Mouse (Mus musculus) layer of hippocampus, adult 9-10 months (tissue): ENCODE measurements around the gene Lemd2.

Experiments
- DNase-seq: peaks from one replicate; pipeline ENCODE4 v3.0.0; 2022; ENCODE audit warnings: low spot score

Lemd2 gene

DNA sequence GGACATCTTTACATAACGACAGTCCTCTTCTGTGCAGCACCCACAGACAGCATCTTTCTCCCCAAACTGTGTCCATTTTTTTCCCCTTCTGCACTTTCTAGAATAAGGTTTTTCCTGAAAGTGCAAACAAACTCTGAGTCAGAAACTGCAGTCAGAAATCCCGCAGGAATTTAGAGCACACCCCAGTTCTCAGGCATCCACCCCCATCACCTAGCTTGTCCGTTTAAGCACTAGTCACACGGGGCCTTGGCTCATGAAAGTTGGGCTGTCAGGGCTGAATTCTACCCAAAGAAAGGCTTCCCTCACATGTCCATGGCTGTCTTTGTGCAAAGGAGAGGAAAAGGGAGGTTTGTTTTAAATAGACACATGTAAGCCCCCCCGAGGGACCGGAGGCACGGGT, 23.0 kb upstream of the Lemd2 start:
- DNase-seq, result no peak

DNA sequence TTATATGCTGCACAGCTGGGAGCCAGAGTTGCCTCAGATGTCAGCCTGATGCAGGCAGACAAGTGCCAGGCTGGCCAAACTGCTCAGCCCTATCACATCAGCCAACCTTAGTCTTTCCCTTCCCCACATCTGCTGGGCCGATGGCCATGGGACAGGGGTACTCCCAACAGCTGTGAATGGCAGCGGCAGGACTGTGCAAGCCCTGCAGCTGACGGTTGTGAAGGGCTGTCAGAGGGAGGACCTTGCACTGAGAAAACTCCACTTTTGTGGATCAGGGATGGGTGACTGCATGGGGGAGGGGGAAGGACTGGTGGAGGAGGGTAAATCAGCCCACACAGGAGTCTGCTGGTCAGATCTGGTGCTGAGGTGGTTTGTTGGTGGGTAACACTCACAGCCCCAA, 22.4 kb upstream of the Lemd2 start:
- DNase-seq, result no peak

DNA sequence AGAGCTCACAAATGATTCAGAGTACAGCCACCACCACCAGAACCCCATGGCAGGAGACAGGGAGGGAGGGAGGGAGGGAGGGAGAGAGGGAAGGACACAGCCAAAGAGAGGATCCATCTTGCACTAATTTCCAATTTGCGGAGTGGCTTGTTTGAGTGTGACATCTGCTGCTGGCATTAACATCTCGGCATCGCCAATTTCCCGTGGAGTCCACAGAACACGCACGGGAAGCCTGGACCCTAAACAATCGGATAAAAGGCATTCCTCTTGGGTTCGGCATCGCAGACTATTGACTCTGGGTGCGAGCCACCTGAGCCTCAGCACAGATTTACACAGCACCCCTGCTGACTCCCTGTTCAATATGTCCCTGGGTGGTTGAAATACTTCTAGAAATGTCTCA, 21.5 kb upstream of the Lemd2 start:
- DNase-seq, result no peak

DNA sequence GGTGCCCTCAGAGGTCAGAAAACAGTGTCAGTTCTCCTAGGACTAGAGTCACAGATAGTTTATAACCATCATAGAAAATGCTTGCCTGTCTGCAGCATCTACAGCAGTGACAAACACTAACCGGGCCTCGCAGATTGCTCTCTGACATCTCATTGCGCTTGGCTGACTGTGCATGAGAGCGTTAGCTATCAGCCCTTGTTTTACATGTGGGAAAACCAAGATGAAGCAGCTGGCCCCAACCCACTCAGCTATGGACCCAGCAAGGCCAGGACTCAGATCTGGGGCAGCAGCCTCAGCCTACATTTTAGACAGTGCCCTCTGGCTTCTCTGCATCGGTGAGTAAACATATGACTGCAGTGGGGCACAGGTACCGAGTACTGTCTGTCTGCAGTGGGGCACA, 19.6 kb upstream of the Lemd2 start:
- DNase-seq, result no peak

DNA sequence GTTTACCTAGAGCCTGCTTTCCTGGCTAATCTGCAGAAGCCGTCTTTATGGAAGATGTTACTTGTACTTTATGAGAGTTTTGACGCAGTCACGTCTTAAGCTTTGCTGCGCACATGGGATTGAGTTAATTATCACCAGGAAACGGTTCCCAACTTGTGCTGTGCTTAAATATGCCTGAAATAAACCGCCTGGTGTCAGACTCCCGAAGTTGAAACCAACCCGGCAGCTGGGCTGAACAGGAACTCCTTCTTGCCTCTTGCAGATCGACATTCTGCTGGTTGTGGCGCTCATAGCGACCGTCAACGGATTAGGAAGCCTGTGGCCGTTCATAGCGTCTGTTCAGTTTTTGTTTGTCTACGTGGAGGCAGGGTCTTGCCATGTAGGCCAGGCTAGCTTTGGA, 17.3 kb upstream of the Lemd2 start:
- no peak for DNase-seq

DNA sequence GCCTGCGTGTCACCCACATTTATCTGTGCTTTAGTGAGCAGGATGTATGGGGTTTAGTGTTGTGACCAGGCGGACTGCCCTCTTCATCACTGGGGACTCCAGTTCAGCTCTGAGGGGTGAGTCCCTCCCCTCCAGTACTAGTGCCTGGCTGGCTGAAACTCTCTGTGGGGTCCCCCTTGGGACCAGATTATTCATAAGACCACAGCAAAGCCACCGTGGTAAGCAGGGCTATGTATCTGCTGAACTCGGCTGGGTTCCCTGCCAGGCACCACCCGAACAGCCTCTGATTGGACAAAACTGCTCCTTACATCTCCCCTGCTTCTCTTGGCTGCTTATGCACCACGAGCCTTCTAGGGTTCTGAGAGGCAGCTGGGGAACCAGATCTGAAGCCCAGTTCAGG, 14.6 kb upstream of the Lemd2 start:
- DNase-seq, result no peak

DNA sequence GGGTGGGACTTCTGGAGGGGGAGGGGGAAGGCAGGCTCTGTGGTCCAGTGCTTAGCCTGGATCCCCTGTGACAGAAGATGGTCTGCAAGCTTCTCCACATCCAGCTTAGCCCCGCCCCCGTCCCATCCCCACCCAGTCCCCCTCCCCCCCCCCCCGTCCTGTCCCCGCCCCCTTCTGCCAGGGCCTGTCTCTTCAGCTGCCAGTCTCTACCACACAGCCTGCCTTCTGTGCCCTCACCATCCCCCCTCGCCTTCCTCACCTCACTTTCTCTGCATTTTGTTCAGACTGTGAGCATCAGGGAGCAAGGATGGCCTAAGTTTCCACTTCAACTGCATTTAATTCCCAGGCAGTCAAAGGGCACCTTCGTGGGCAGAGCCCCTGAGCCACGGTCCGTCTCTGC, 14.1 kb upstream of the Lemd2 start:
- DNase-seq, result no peak

DNA sequence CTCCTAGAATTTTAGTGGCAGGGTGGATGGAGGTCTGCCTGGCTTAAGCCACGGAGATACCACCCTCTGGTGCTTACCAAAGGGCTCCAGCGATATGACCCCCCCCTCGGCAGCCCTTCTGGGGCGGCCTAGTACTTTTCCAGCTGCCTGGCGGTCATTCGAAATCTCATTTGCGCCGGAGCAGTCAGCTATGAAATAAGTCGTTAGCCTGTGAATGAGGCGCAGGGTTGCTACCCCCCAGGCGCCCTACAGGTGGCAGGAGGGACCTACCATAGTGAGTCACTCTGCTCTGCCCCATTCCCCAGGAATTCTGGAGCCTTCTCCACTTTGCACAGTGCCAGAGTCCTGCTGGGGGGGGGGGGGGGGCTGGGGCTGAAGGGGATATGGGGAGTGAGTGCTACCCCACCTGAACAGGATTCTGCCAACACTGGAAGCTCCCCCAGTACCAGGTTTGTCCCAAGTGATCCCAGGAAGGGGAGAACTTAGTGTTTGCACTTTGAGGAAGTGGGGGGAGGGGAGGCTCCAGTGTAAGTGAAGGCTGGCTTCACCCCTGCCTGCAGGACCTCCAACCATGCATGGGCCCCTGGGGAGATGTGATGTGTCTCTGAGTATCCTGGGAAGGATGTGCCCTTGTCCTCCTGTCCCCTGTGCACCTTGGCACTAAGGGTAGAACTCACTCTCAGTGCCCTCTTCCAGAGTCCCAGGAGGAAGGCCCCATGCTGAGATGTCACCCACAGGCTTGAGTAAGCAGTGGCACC, 8.7 kb upstream of the Lemd2 start:
- DNase-seq, result no peak

DNA sequence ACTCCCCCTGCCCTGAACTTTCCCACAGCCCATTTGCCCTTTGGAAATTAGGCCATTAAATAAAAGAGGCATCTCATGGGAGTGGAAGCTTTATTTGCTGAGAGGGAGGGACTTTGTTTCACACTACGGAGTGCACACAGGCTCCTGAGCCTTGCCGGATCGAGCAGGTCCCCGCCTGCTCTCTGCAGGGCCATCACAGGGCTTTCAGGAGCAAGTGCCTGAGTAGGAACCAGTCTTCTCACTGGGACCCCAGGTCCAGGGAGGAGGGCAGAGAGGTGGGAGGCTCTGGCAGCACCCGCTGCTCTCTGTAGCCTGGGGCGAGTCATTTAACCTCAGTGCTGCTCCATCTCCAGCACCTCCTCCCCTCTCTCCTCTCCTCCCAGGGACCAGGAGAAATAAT, 7.7 kb upstream of the Lemd2 start:
- DNase-seq, result no peak

DNA sequence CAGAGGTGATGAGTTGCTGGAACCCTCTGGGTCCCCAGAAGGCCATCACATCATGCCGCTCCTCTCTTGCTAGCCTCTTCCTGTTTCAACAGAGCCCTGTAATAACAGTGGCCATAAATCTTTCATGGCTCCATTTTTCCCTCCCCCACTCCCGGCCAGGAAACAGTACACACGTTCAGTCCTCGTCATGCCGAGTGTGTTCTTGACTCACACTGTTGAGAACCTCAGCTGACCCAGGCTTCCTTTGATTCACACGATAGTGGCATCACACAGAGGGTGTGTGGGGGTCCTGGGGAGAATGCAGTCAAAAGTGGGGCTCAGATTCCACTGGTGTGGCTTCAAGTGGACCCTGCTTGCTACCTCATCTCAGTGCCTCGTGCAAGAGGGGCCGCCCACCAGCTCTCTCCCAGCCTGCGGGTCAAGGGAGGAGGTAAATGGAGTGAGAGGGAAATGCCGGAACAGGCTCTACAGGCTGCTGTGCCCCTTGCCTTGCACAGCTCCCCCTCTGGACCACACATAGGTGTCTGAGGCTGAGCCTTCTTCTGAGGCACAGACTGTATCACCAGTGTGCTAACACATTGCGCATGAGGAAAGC, 2.9 kb upstream of the Lemd2 start:
- no peak for DNase-seq

DNA sequence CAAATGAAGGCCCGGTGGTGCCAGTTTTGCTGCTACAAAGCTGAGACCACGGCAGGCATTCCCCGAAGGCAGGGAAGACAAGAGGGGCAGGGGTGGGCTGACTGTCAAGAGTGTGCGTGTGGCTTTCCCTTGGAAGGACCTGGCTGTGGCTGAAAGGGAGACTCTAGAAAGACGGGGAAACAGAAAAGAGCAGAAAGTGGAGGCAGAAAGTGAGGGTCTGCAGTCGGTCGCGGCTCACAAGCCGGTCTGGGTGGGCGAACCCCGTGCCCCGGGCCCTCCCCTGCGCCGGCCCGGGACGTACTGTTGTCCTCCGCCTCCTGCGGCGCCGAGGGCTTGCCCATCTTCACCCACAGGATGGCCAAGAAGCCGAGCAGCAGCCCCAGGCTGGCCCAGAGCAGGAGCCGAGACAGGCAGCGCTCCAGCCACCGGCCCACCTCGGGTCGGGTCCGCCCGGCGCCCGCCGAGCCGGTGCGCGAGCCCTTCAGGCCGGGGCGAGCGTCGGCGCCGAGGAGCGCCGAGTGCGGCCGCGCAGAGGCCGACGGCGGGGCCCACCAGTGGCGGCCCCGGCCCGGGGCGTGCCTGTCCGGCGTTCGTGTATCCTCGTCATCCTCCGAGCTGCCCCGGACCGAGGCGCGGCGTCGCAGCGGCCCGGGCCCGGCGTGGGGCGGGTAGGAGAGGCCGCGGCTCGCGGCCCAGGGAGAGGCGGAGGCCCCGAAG, 753 bp downstream of the Lemd2 start:
- DNase-seq, result no peak

DNA sequence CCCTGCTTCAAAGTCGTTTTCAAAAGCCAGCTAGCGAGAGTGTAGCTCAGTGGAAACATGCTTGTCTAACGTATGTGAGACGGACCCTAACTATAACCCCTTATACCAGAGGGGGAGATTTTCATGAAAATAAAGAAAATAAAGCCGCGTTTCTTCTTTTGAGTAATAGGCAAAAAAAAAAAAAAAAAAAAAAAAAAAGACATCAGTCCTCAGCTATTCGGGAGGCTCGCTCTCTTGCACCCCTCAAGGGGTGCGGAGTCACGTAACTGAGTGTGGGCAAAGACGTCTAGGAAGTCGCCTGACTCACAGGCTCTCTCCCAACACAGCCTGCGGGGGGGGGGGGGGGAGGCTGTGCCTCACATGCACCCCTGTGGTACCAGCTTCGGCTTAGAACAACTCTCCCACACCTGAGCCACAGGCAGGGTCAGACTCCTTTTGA, 1.3 kb downstream of the Lemd2 start:
- no peak for DNase-seq

DNA sequence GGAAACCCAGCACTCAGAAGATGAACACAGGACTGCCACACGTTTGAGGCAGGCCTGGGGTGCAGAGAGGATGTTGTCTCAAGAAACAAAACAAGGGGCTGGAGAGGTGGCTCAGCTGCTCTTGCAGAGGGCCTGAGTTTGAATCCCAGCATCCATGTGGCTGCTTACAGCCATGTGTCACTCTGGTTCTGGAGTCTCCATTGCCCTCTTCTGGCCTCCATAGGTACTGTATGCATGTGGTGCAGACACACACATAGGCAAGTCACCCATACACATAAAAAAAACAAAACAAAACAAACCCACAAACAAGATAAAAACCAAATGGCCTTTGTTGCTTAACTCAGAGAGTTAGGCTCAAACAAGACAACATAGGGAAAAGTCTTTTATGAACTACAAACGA, 2.3 kb downstream of the Lemd2 start:
- no peak for DNase-seq

DNA sequence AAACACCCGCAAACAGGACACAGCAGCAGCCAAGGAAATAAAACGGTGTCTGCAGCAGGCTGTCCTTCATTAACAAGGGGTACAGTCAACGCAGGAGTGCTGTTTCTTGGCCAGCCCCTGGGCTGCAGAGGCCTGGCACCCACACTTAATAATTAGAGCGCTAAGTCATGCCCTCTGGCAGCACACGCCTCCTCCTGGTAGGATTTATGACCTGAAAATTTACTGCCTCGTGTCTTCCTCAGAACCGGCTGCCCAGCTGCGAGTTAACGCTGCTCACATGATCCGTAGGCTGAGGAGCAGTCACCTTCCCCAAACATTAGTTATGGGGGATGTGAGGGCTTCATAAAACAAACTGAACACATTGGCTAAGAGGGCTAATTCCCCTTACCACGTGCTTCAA, 3.5 kb downstream of the Lemd2 start:
- DNase-seq, result no peak

DNA sequence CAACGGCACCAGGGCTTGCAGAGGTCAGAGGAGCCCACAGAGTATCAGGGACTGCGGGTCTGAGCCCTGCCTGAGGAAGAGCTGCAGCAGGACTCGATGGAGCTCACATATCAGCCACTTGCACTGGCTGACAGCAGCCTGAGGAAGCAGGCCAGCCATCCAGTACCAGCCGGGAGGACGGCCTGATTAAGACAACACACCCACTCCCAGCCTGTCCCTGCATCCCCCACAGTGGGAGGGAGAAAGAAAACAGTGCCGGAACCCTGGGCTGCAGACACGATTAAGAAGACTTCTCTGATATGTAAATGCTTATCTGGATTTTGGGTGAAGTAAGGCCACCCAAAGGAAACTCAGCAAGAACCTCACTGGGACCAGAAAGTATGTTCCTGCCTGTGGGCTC, 4.4 kb downstream of the Lemd2 start:
- no peak for DNase-seq

DNA sequence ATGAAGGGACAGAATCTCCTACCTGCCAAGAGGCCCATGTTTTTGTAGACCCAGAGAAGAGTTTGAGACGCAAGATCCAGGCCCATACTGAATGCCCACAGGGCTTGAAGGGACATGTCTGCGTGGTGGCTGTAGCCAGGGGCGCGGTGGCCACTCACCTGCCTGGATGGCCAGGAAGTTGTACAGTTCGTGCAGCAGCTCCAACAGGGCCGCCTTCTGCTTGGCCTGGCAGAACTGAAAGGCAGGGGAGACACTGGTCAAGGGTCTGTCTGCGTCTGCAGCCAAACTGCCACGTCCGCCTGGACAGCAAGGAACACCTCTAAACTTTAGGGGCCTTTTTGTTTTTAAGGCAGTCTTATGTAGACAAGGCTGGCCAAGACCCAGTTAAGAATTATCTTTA, 5.1 kb downstream of the Lemd2 start:
- DNase-seq, result no peak

DNA sequence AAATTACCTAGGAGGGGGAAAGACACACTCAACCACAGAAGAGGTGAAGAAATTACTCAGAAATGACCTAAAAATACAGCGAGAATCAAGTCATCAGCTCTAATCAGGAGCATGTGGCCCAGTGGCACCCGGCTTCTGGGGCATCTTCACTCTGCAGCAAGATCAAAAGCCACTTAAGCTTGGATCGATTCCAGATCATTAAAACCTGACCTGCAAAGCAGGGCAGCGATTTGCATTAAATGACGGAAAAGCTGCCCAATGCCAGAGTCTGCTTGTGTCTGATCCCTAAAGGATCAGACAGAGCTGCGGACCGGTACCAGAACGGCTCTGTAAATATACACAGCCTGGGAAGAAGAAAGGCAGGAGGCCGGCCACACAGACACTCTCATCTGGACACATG, 8.1 kb downstream of the Lemd2 start:
- no peak for DNase-seq

DNA sequence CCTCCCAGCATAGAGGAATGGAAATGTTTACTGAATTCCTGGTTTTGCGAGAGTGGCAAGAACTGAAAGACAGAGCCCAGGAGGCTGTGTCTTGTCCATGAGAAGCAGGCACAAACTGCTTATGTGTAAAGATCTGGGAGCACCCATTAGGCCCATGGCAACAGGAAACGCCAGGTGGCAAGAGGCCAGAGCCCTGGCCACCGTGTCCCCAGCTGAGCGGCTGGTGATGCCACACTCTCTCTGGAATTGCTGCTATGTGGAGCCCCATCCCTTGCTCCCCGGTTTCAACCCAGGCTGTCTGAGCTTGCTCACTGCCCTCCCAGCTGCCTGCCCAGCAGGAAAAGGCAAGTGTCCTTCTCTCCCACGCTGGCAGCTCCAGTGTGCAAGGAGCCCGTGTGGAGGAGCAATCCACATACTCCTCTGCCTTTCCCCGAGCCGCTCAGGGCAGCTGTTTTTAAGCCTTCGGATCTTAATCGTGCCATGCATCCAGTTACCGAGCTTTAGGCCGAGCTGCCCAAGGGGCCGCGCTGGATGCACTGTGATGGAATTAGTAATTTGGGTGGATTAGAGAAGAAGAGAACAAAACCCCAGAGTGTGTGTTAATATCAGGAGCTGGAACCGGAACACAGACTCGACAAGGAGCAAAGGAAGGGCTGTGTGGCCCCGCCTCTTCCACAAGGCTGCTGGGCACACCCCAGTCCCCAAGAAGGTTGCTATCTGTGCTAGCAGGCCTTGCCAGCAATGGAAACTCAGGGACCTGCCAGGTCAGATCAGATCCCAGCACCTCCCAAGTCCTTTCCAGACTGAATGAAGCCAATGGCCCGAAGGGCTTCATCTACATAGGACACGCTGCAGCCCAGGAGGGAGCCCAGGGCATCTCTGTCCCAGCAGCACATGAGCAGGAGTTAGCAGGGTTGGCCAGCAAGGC, 9.7 kb downstream of the Lemd2 start:
- DNase-seq, result no peak

DNA sequence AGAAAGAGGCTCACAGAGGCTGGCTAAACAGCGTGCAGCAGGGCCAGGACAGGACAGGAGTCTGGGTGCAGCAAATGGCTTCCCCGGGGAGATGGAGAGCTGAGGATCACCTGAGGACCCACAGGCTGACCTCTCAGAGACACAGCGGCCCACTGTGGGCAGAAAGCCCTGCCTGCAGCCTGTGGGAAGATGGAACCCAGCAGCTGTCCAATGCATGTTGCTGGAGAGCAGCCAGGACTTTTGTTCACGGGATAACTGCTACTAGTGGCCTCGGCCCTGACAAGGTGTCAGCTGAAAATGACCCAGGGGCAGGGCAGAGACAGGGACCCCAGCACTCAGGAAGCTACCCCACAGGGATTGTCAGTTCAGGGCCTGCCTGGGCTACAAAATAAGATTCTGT, 12.5 kb downstream of the Lemd2 start:
- DNase-seq, result no peak

DNA sequence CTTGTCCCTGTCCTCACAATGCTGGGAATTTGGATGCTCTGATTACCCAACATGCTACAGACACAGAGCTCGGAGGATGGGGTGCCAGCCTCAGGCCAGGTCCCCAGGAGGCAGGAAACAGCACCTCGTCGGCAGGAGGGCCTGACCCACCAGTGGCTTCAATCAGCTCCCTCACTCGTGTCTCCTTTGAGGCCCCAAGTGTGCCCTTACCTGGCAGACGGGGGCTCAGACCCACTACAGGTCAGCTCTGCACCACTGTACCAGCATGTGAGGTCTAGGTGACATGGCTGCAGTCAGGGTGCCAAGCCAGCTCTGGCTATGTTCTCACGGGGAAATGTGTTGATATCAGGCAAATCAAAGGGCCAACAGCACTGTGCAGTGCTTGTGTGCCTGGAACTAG, 13.1 kb downstream of the Lemd2 start:
- DNase-seq, result no peak

DNA sequence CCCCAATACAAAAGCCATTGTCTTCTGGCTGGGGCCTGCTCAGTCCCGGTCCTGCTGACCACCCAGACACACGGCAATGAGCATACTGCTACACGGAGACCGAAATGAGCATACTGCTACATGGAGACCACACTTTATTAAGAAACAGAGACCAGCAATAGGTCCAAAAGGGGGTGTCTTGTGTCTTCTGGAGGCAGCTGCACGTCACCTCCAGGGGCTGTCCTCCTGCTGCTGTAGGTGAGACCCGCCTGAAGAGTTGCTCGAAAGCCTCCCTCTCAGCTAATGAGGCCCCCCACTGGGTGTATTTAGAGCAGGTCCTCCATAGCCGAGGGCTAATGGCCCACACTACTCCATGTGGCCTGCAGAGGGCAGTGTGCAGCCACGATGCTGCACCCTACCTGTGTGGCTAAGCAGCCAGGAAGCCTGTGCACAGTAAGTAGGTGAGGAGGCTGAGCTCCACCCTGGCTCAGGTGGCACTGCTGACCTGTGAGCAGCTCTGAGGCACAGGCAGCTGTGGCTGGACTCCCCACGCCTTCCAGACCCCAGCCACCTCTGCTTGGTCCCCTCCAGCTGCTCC, 14.5 kb downstream of the Lemd2 start:
- DNase-seq, result peak; percentile 29

DNA sequence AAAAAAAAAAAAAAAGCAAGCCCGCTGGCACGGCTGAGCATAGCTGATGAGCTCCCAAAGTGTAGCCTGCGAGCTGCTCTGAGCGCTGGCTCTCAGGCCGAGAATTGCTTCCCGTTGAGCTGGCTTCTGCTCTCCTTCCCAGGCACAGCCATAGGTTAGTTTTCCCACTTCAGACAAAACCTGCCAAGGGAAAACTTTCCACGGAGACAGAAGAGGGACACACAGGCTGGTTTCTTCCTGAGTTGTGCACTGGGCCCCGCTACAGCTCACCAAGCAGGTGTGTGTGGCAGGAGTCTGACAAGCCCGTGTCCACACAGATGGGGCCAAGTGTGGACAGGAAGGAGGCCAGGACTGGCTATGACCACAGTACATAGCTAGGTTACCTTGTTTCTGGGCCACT, 15.4 kb downstream of the Lemd2 start:
- DNase-seq, result no peak
